ENCODE assay signal across 21 mouse cellular contexts in genomic region chr4:102346911-102347492, GRCm38 (mm10).
DNase-seq lines count a peak whose midpoint lies in the region; ATAC-seq and TF ChIP-seq lines count a peak whose summit lies in the region.
"Had no signal": no experiment of that assay in that cellular context is flagged by ENCODE, and none has a peak within 500 bp of the region (broad histone marks: within the 10 kb centered on the region; RNA-seq: fewer than 3 reads in every experiment).

No protein-coding gene starts in this region.

- no peaks in the 10 kb centered on the region for H3K36me3 ChIP-seq in hindbrain, embryonic 14.5 days (replicated peaks; ENCODE audit: control insufficient read depth, insufficient read depth)
- H3K36me3 ChIP-seq in hindbrain, embryonic 10.5 days: no peaks in the 10 kb centered on the region
- no peaks in the 10 kb centered on the region for H3K36me3 ChIP-seq in forebrain, embryonic 10.5 days (replicated peaks)
- no peaks in the 10 kb centered on the region for H3K36me3 ChIP-seq in forebrain, postnatal 0 days (ENCODE audit: insufficient read depth)
- H3K36me3 ChIP-seq in midbrain, embryonic 16.5 days (ENCODE audit: control insufficient read depth, insufficient read depth, low read length): no peaks in the 10 kb centered on the region
- H3K36me3 ChIP-seq: intestine, embryonic 15.5 days; limb, embryonic 15.5 days; neural tube, embryonic 12.5 days had no signal

- no peak for TF ChIP-seq CTCF in forebrain, postnatal 0 days (IDR thresholded peaks at IDR 0.05; ENCODE audit: low read depth)

- peaks cover 8% of the 10 kb centered on the region; the same call in 1 of the 2 replicates for H3K4me1 ChIP-seq in hindbrain, embryonic 14.5 days (replicated peaks; ENCODE audit: control insufficient read depth, insufficient read depth, low read length)
- peaks cover 9% of the 10 kb centered on the region; the same call in 1 of the 2 replicates for H3K4me1 ChIP-seq in hindbrain, embryonic 10.5 days (replicated peaks)
- H3K4me1 ChIP-seq in forebrain, embryonic 10.5 days: peaks cover 34% of the 10 kb centered on the region
- peaks cover 12% of the 10 kb centered on the region for H3K4me1 ChIP-seq in forebrain, postnatal 0 days (ENCODE audit: insufficient read depth)
- peaks cover 16% of the 10 kb centered on the region for H3K4me1 ChIP-seq in midbrain, embryonic 16.5 days (ENCODE audit: control insufficient read depth, insufficient read depth, low read length)
- H3K4me1 ChIP-seq: intestine, embryonic 15.5 days had no signal

- peak overlapping the region; percentile 46; the same call in 1 of the 2 replicates for H3K27ac ChIP-seq in hindbrain, embryonic 14.5 days
- no peak overlapping the region for H3K27ac ChIP-seq in hindbrain, embryonic 10.5 days
- H3K27ac ChIP-seq in forebrain, embryonic 10.5 days: peak overlapping the region; percentile 62
- H3K27ac ChIP-seq in forebrain, postnatal 0 days (ENCODE audit: low read depth, low read length): peak overlapping the region; percentile 10; the same call in 1 of the 2 replicates
- H3K27ac ChIP-seq in midbrain, embryonic 16.5 days (ENCODE audit: low read length): peak overlapping the region; percentile 33; the same call in 1 of the 2 replicates
- H3K27ac ChIP-seq: intestine, embryonic 15.5 days; limb, embryonic 15.5 days; neural tube, embryonic 12.5 days had no signal

- DNase-seq in hindbrain, embryonic 14.5 days (ENCODE audit: low spot score): peak; percentile 36
- no peak for DNase-seq in hindbrain, embryonic 10.5 days (ENCODE audit: low spot score)
- DNase-seq in forebrain, embryonic 10.5 days (ENCODE audit: extremely low spot score, low spot score): no peak
- no peak for DNase-seq in forebrain, postnatal 0 days
- DNase-seq in lung, postnatal 14 days: no peak
- no peak for DNase-seq in heart, adult 8-10 months (ENCODE audit: low spot score)
- DNase-seq in layer of hippocampus, adult 18-20 months (ENCODE audit: low spot score in 2 of 2): no peak
- DNase-seq: adrenal gland, postnatal 36 days; cerebellum, postnatal 36 days; heart, adult 18-20 months; heart, postnatal 36 days; kidney, adult 9 months; kidney, postnatal 25 days; spleen, adult 18-20 months; thymus, postnatal 25 days had no signal

- no peak overlapping the region for H3K9ac ChIP-seq in hindbrain, embryonic 14.5 days
- H3K9ac ChIP-seq in forebrain, postnatal 0 days: no peak overlapping the region
- no peak overlapping the region for H3K9ac ChIP-seq in midbrain, embryonic 16.5 days (ENCODE audit: low read depth, low read length)
- H3K9ac ChIP-seq: intestine, embryonic 15.5 days; limb, embryonic 15.5 days; neural tube, embryonic 12.5 days had no signal

- no peaks in the 10 kb centered on the region for H3K9me3 ChIP-seq in hindbrain, embryonic 14.5 days (ENCODE audit: control insufficient read depth, low read length)
- H3K9me3 ChIP-seq in hindbrain, embryonic 10.5 days: no peaks in the 10 kb centered on the region
- no peaks in the 10 kb centered on the region for H3K9me3 ChIP-seq in forebrain, embryonic 10.5 days
- no peaks in the 10 kb centered on the region for H3K9me3 ChIP-seq in forebrain, postnatal 0 days (ENCODE audit: low read length)
- H3K9me3 ChIP-seq in midbrain, embryonic 16.5 days (replicated peaks; ENCODE audit: control insufficient read depth, low read length, poor library complexity, severe bottlenecking): no peaks in the 10 kb centered on the region
- H3K9me3 ChIP-seq: intestine, embryonic 15.5 days; limb, embryonic 15.5 days; neural tube, embryonic 12.5 days had no signal

- WGBS in hindbrain, embryonic 14.5 days: 58% methylated on average over 4 of the region's 4 CpGs
- WGBS in hindbrain, embryonic 10.5 days: 74% methylated on average over 4 of the region's 4 CpGs
- 42% methylated on average over 4 of the region's 4 CpGs for WGBS in forebrain, embryonic 10.5 days
- 23% methylated on average over 4 of the region's 4 CpGs for WGBS in forebrain, postnatal 0 days
- 38% methylated on average over 4 of the region's 4 CpGs for WGBS in midbrain, embryonic 16.5 days

- H3K27me3 ChIP-seq in hindbrain, embryonic 14.5 days (ENCODE audit: control insufficient read depth, insufficient read depth, low read length): no peaks in the 10 kb centered on the region
- H3K27me3 ChIP-seq in hindbrain, embryonic 10.5 days (ENCODE audit: insufficient read depth, poor library complexity, severe bottlenecking): no peaks in the 10 kb centered on the region
- H3K27me3 ChIP-seq in forebrain, embryonic 10.5 days (ENCODE audit: poor library complexity, severe bottlenecking): no peaks in the 10 kb centered on the region
- H3K27me3 ChIP-seq in forebrain, postnatal 0 days (ENCODE audit: insufficient read depth, low read length): no peaks in the 10 kb centered on the region
- no peaks in the 10 kb centered on the region for H3K27me3 ChIP-seq in midbrain, embryonic 16.5 days (ENCODE audit: control insufficient read depth, insufficient read depth, low read depth, low read length)
- H3K27me3 ChIP-seq: intestine, embryonic 15.5 days; limb, embryonic 15.5 days; neural tube, embryonic 12.5 days had no signal

- H3K4me3 ChIP-seq in hindbrain, embryonic 14.5 days (replicated peaks; ENCODE audit: low read length): no peak overlapping the region
- H3K4me3 ChIP-seq in hindbrain, embryonic 10.5 days: no peak overlapping the region
- H3K4me3 ChIP-seq in forebrain, embryonic 10.5 days: no peak overlapping the region
- H3K4me3 ChIP-seq in forebrain, postnatal 0 days (ENCODE audit: low read depth, low read length): no peak overlapping the region
- H3K4me3 ChIP-seq in midbrain, embryonic 16.5 days (ENCODE audit: low read depth, low read length): no peak overlapping the region
- H3K4me3 ChIP-seq: intestine, embryonic 15.5 days; limb, embryonic 15.5 days; neural tube, embryonic 12.5 days had no signal

- no peak overlapping the region for H3K4me2 ChIP-seq in hindbrain, embryonic 14.5 days (replicated peaks)
- no peak overlapping the region for H3K4me2 ChIP-seq in forebrain, postnatal 0 days (ENCODE audit: low read depth)
- H3K4me2 ChIP-seq in midbrain, embryonic 16.5 days (ENCODE audit: low read length): 0 out of 2 replicates have a peak overlapping the region, but pooled peaks have one; percentile 2
- H3K4me2 ChIP-seq: intestine, embryonic 15.5 days; limb, embryonic 15.5 days; neural tube, embryonic 12.5 days had no signal

- peak; percentile 79 for ATAC-seq in hindbrain, embryonic 14.5 days (ENCODE audit: low FRiP score)
- no peak for ATAC-seq in forebrain, postnatal 0 days
- ATAC-seq in midbrain, embryonic 16.5 days: peak; percentile 45; the same call in 1 of the 2 replicates
- ATAC-seq: CD4-positive, CD25-positive, alpha-beta regulatory T cell, adult 4 months; intestine, embryonic 15.5 days; lung, postnatal 0 days had no signal
